Mouse (Mus musculus) forebrain, embryonic 12.5 days (tissue): Measurements from ENCODE around the gene Gm17622. TPM values are rescaled to one million over a fixed set of nuclear protein-coding genes. Genes with fewer than 3 reads are reported as not detected.

Experiments
- ATAC-seq: fragments of 200-750 bp; cut with Nextera tagmentation; 2 replicates; pipeline ENCODE4 v1.8.0; 2017; ENCODE audit warnings: moderate TSS enrichment; ENCODE audit not compliant: low FRiP score
- H3K27ac ChIP-seq: fragments of 300-500 bp; sonication (generic); 2 replicates; pipeline ENCODE4 v1.5.1; 2016; ENCODE audit warnings: mild to moderate bottlenecking
- H3K27me3 ChIP-seq: fragments of 300-500 bp; sonication (generic); 2 replicates; pipeline ENCODE4 v1.6.1; 2016; ENCODE audit warnings: mild to moderate bottlenecking
- H3K36me3 ChIP-seq: fragments of 300-500 bp; sonication (generic); replicated peaks from 2 replicates; pipeline ENCODE4 v1.6.1; 2016; ENCODE audit warnings: mild to moderate bottlenecking
- H3K4me1 ChIP-seq: fragments of 300-500 bp; sonication (generic); 2 replicates; pipeline ENCODE4 v1.6.1; 2016
- H3K4me2 ChIP-seq: fragments of 300-500 bp; sonication (generic); 2 replicates; pipeline ENCODE4 v1.6.1; 2016; ENCODE audit warnings: mild to moderate bottlenecking, moderate library complexity
- H3K4me3 ChIP-seq: fragments of 300-500 bp; sonication (generic); replicated peaks from 2 replicates; pipeline ENCODE4 v1.5.1; 2016; ENCODE audit warnings: mild to moderate bottlenecking
- H3K9ac ChIP-seq: fragments of 300-500 bp; sonication (generic); 2 replicates; pipeline ENCODE4 v1.6.1; 2016; ENCODE audit warnings: mild to moderate bottlenecking
- H3K9me3 ChIP-seq: fragments of 300-500 bp; sonication (generic); 2 replicates; pipeline ENCODE4 v1.6.1; 2016
- WGBS: fragments of 180-500 bp; shearing (Covaris S2); methylation state at CpG from one replicate; pipeline ENCODE4 v1.1.7; 2016; 5-methylcytosine and 5-hydroxymethylcytosine counted together
- polyA plus RNA-seq: library from polyadenylated mRNA; unstranded; fragments of >200 nt; fragmentation: Nextera tagmentation; extraction: Ambion mirVana; gene quantifications from 2 replicates; pipeline ENCODE4 v1.2.1, GENCODE M21; 2016

Gene Gm17622
- not detected in 2 replicates for polyA plus RNA-seq

DNA sequence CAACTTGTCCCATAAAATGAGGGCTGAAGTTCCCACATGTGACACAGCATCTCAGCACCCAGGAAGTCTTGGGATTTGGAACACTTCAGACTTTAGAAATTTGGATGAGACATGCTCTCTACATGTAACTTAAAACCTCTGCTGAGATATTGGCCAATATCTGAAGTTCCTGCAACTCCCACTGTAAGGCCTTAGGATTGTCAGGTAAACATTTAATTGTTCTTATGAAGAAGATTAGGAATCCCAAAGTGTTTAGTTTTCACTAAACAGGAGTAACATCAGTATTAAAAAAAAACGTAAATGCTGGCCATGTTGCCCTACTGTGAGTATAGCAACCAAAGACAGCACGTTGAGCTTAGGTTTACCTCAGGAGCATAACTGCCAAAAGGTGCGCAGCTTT is at the start of gene Gm17622:
Gene Gm17622 (plus strand): TSS at position 301 of the 400 bp plus-strand sequence.
- Histone ChIP-seq H3K36me3 (peaks cover 10% of the 10 kb centered on the region), H3K27ac (no peak within 1 kb of the TSS), H3K9ac (no peak within 1 kb of the TSS), H3K9me3 (no peaks in the 10 kb centered on the region), H3K4me3 (no peak within 1 kb of the TSS), H3K4me1 (no peaks in the 10 kb centered on the region), H3K27me3 (no peaks in the 10 kb centered on the region), H3K4me2 (no peak within 1 kb of the TSS)
- 93% methylated on average over 3 of the region's 3 CpGs for WGBS
- no peak for ATAC-seq

DNA sequence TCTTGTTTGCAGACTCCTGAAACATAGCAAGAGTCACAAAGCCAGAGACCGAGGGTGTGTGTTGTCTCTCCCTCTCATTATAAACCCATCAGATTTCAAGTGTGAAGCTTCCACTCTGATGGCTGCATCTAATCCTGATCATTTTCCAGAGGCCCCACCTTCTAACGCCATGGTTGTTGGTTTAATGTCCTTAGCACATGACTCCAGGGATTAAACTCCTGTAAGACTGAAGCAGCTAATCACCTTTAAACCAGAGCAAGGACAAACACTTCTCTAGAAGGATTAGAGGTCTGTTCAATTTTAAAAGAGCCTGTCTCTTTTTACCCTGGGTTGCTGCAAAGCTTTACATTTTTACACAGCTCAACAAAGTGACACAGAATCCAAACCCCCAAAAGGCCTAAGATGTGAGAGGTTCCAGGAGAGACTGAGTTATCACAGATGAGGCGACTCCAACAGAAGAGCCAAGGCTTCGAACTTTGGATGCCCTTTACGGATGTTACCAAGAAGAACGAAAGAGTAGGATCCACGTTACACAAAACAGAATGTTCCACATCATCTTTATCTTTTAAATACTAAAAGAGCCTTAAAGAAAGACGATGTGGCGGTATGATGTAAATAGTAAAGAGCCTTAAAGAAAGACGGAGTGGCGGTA is 40.2 kb upstream of the Gm17622 start:
- Histone ChIP-seq H3K4me2 (no peak overlapping the region), H3K4me3 (no peak overlapping the region), H3K36me3 (no peaks in the 10 kb centered on the region), H3K9me3 (no peaks in the 10 kb centered on the region), H3K27me3 (no peaks in the 10 kb centered on the region), H3K9ac (no peak overlapping the region), H3K4me1 (no peaks in the 10 kb centered on the region), H3K27ac (no peak overlapping the region)
- no peak for ATAC-seq
- WGBS: 85% methylated on average over 11 of the region's 11 CpGs

DNA sequence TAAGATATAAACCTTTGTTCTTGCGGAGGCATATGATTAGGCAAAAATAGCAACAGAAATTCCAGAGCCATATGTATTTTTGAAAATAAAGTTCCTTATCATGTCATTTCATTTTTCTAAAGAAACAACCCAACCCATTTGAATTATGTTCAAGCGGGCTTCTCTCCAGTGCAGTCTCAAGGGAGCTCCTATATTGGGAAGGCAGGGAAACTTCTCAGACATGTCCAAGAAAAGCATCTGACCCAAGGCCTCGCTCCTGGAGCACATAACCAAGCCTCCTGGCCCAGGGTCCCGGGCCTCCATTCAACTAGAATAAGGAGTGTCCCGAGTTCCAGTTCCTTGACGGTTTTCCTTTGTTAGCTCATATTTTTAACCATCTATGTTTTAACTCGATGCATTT is 39.7 kb upstream of the Gm17622 start:
- Histone ChIP-seq H3K9me3 (no peaks in the 10 kb centered on the region), H3K4me2 (no peak overlapping the region), H3K4me1 (no peaks in the 10 kb centered on the region), H3K4me3 (no peak overlapping the region), H3K36me3 (no peaks in the 10 kb centered on the region), H3K27me3 (no peaks in the 10 kb centered on the region), H3K9ac (no peak overlapping the region), H3K27ac (no peak overlapping the region)
- no peak for ATAC-seq
- WGBS: 96% methylated on average over 7 of the region's 7 CpGs

- Histone ChIP-seq H3K27ac (no peak overlapping the region), H3K4me3 (no peak overlapping the region), H3K4me2 (no peak overlapping the region), H3K36me3 (no peaks in the 10 kb centered on the region), H3K27me3 (no peaks in the 10 kb centered on the region), H3K4me1 (no peaks in the 10 kb centered on the region), H3K9me3 (no peaks in the 10 kb centered on the region), H3K9ac (no peak overlapping the region)
- no peak for ATAC-seq
- 92% methylated on average over 11 of the region's 11 CpGs for WGBS
These were observed 39.0 kb upstream of the Gm17622 start for GRCm38 (mm10) chr13:96451386-96452140.

DNA sequence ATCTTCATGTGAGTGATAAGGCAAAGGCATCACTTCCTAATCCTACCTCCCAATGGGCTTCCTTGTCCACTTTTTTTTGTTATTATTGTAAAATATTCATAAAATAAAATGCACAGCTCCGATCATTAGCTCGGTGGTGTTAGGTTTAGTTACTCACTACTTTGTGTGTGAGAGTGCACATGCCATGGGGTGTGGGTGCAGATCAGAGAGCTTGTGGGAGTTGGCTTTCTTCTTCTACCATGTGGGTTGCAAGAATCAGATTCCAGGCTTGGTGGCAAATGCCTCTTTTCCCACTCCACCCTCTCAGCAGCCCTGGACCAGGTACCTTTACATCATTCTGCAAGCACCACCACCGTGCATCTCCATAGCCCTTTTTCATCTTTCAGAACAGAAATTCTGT is 37.9 kb upstream of the Gm17622 start:
- no peaks in the 10 kb centered on the region for H3K27me3 ChIP-seq
- no peak overlapping the region for H3K4me3 ChIP-seq
- no peak overlapping the region for H3K9ac ChIP-seq
- no peak overlapping the region for H3K27ac ChIP-seq
- no peaks in the 10 kb centered on the region for H3K36me3 ChIP-seq
- WGBS: 92% methylated on average over 3 of the region's 3 CpGs
- H3K4me1 ChIP-seq: no peaks in the 10 kb centered on the region
- H3K4me2 ChIP-seq: no peak overlapping the region
- no peaks in the 10 kb centered on the region for H3K9me3 ChIP-seq
- ATAC-seq: no peak

DNA sequence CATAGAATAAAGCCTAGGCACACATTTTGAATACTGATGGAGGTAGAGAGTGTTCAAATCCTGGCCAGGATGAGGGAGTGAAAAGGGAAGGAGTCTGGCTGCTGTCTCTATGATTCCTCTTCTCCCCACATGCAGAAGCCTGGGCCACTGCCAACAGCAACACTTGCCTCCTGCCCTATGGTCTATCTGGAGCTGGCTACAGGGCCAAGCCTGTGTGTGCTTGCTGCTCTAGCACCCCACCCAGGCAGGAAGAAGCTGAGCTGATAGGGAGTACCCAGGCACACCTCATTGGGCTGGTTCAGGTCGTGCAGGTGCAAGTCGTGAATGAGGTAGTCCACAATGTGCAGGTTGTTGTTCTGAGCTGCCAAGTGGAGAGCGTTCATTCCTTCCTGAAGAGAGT is 36.2 kb upstream of the Gm17622 start:
- Histone ChIP-seq H3K9ac (no peak overlapping the region), H3K4me1 (no peaks in the 10 kb centered on the region), H3K27ac (no peak overlapping the region), H3K36me3 (no peaks in the 10 kb centered on the region), H3K27me3 (no peaks in the 10 kb centered on the region), H3K4me2 (no peak overlapping the region), H3K9me3 (no peaks in the 10 kb centered on the region), H3K4me3 (no peak overlapping the region)
- WGBS: 81% methylated on average over 3 of the region's 3 CpGs
- ATAC-seq: no peak

DNA sequence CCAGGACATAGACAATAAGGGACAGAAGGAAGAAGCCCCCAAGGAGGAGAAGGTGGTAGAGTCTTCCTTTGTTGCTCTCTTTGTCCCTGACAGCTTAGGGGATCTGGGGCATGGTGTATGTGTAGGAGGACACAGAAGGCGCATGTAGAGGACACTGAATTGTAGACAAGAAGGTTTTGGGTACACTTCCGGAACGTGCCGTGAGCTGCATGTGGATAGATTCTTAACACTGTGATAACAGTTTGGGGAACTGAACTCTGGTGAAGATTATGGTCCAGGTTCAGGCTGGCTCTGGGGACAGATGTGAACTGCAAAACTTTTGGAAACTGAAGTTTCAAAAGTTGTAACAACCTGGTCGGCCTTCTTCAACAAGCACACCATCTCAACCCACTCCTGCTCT is 33.0 kb upstream of the Gm17622 start:
- 95% methylated on average over 5 of the region's 5 CpGs for WGBS

DNA sequence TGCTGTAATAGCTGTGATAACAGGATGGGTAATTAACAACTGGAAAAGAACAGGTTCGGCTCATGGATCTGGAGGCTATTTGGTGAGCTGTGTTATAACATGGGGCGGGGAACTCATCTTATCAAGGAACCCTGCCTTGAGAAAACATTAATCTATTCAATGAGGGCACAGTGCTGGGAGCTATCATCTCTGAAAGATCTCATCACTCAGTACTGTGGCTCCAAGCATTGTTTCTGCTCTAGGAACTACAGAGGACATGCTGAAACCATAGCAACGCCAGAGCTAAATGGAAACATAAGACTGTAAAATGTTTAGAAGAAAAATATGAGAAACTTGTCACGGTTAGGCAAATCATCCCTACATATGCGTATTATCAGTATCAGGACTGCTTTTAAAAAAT is 32.5 kb upstream of the Gm17622 start:
- ATAC-seq: no peak
- H3K36me3 ChIP-seq: no peaks in the 10 kb centered on the region
- H3K9ac ChIP-seq: no peak overlapping the region
- H3K4me2 ChIP-seq: no peak overlapping the region
- H3K27ac ChIP-seq: no peak overlapping the region
- no peaks in the 10 kb centered on the region for H3K4me1 ChIP-seq
- H3K27me3 ChIP-seq: no peaks in the 10 kb centered on the region
- WGBS: 89% methylated on average over 5 of the region's 5 CpGs
- no peaks in the 10 kb centered on the region for H3K9me3 ChIP-seq
- H3K4me3 ChIP-seq: no peak overlapping the region

More for the DNA sequence above, 33.0 kb upstream of the Gm17622 start:
- Histone ChIP-seq H3K27me3 (no peaks in the 10 kb centered on the region), H3K27ac (no peak overlapping the region), H3K36me3 (no peaks in the 10 kb centered on the region), H3K4me1 (no peaks in the 10 kb centered on the region), H3K4me2 (no peak overlapping the region), H3K9me3 (no peaks in the 10 kb centered on the region), H3K4me3 (no peak overlapping the region), H3K9ac (no peak overlapping the region)
- no peak for ATAC-seq

DNA sequence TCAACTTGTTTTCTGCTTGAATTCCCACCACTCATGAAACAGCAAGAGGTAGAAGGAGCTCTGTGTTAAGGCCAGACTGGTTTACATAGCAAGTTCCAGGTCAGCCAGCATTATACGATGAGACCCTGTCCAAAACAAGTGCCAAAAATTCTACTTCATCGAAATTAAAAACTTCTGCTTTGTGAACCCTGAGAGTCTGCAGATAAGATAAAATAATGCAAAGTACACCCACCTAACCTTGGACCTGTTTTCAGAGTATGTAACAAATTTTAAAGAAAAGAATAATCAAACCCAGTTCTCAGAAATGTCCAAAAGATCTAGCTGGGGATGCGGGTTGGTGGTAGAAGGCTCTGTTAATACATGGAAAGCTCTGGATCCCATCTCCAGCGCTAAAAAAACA is 31.9 kb upstream of the Gm17622 start:
- no peaks in the 10 kb centered on the region for H3K9me3 ChIP-seq
- no peak overlapping the region for H3K27ac ChIP-seq
- no peak overlapping the region for H3K4me3 ChIP-seq
- H3K36me3 ChIP-seq: no peaks in the 10 kb centered on the region
- H3K27me3 ChIP-seq: no peaks in the 10 kb centered on the region
- H3K4me1 ChIP-seq: no peaks in the 10 kb centered on the region
- WGBS: 89% methylated on average over 4 of the region's 4 CpGs
- no peak overlapping the region for H3K9ac ChIP-seq
- no peak overlapping the region for H3K4me2 ChIP-seq
- ATAC-seq: no peak

- Histone ChIP-seq H3K9ac (no peak overlapping the region), H3K9me3 (no peaks in the 10 kb centered on the region), H3K4me2 (no peak overlapping the region), H3K36me3 (no peaks in the 10 kb centered on the region), H3K4me1 (no peaks in the 10 kb centered on the region), H3K4me3 (no peak overlapping the region), H3K27ac (no peak overlapping the region), H3K27me3 (no peaks in the 10 kb centered on the region)
- ATAC-seq: no peak
- WGBS: 75% methylated on average over 1 of the region's 1 CpGs
These were observed 27.9 kb upstream of the Gm17622 start for GRCm38 (mm10) chr13:96462644-96463043.

DNA sequence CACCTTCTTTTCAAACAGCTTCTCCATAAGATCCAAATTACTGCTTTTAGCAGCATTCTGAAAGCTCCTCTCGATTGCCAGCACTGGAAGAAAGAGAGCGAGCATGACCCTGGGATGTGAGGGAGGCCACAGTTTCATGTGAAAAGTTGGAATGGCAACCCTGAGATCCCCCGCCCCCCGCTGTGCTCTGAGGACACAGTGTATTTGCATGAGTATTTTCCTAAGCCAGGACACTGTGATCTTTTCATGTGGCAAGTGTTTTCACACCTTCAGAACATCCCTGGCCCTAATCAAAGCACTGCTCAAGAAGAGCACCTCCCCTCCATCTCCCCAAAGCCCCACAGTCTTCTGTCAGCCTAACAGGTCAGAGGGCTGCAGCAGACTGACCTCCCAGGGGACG is 25.2 kb upstream of the Gm17622 start:
- Histone ChIP-seq H3K9ac (no peak overlapping the region), H3K4me2 (no peak overlapping the region), H3K36me3 (no peaks in the 10 kb centered on the region), H3K4me3 (no peak overlapping the region), H3K27ac (no peak overlapping the region), H3K4me1 (no peaks in the 10 kb centered on the region), H3K27me3 (no peaks in the 10 kb centered on the region), H3K9me3 (no peaks in the 10 kb centered on the region)
- 68% methylated on average over 5 of the region's 5 CpGs for WGBS
- no peak for ATAC-seq

DNA sequence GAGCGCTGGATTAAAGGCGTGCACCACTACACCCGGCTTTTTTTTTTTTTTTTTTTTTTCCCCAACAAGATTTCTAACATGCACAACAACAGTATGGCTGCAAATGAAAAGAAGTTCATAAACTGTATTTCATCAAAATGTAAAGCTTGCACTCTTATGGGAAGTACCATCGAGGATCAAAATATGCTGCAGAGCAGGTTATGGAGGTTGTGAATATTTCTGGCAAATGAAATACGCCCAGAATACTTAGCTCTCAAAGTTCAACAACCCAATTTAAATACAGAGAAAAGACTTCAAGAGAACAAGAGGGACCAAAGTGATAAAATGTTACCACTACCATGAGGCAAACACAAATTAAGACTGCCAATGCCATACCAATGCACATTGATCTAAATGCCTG is 21.9 kb upstream of the Gm17622 start:
- Histone ChIP-seq H3K9me3 (no peaks in the 10 kb centered on the region), H3K27me3 (no peaks in the 10 kb centered on the region), H3K4me3 (no peak overlapping the region), H3K36me3 (no peaks in the 10 kb centered on the region), H3K9ac (no peak overlapping the region), H3K4me1 (no peaks in the 10 kb centered on the region), H3K27ac (no peak overlapping the region), H3K4me2 (no peak overlapping the region)
- WGBS: 87% methylated on average over 5 of the region's 5 CpGs
- no peak for ATAC-seq

GRCm38 (mm10) chr13:96470556-96470955 is 20.0 kb upstream of the Gm17622 start:
- Histone ChIP-seq H3K36me3 (no peaks in the 10 kb centered on the region), H3K27ac (no peak overlapping the region), H3K4me2 (no peak overlapping the region), H3K4me1 (no peaks in the 10 kb centered on the region), H3K4me3 (no peak overlapping the region), H3K9ac (no peak overlapping the region), H3K27me3 (no peaks in the 10 kb centered on the region), H3K9me3 (no peaks in the 10 kb centered on the region)
- no peak for ATAC-seq
- WGBS: 87% methylated on average over 6 of the region's 6 CpGs
